Mouse (Mus musculus): ENCODE results near the gene Lfng. TPM values are rescaled to one million over a fixed set of nuclear protein-coding genes. Genes with fewer than 3 reads are reported as not detected.

Gene Lfng
- polyA plus RNA-seq, 1 experiment from 2014 or later, result 34.1 TPM

DNA sequence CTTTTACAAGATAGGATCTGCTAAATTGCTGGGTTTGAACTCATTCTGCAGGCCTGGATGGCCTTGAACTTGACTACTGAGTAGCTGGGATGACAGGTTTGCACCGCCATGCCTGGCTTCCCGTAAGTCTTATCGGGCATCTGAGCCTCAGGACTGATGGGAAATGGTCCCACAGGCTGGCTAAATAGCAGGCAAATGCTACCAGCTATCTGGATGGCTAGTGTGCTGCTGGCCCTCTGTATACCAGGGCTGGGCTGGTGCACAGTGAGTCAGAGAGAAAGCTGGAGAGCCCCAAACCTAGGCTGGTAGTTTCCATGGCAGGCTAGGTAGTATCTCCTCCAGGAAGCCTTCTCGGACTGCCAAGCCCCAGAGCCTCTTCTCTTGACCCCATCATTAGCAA is 38.3 kb downstream of the Lfng start:
- ATAC-seq (ENCODE audit: low FRiP score) (no peak), DNase-seq (ENCODE audit: low spot score) (no peak)
- 0 out of 2 replicates have a peak overlapping the region, but pooled peaks have one; percentile 0 for H3K4me2 ChIP-seq (replicated peaks; ENCODE audit: low read depth, low read length)
- H3K9ac ChIP-seq (ENCODE audit: low read depth, low read length), result no peak overlapping the region
- no peak overlapping the region for H3K27ac ChIP-seq (ENCODE audit: low read depth, low read length)
- H3K27me3 ChIP-seq (ENCODE audit: control insufficient read depth, insufficient read depth, low read length), result no peaks in the 10 kb centered on the region
- no peaks in the 10 kb centered on the region for H3K9me3 ChIP-seq (ENCODE audit: control insufficient read depth, low read length)
- H3K36me3 ChIP-seq (ENCODE audit: control insufficient read depth, insufficient read depth, low read length), result peaks cover 6% of the 10 kb centered on the region; the same call in 1 of the 2 replicates
- H3K4me1 ChIP-seq (replicated peaks; ENCODE audit: control insufficient read depth, insufficient read depth, low read length), result peaks cover 16% of the 10 kb centered on the region
- WGBS, result 96% methylated on average over 4 of the region's 4 CpGs
- H3K4me3 ChIP-seq (ENCODE audit: low read depth, low read length), result no peak overlapping the region

- Histone ChIP-seq H3K36me3 (ENCODE audit: control insufficient read depth, insufficient read depth, low read length) (peaks cover 6% of the 10 kb centered on the region; the same call in 1 of the 2 replicates), H3K27ac (ENCODE audit: low read depth, low read length) (no peak overlapping the region), H3K9ac (ENCODE audit: low read depth, low read length) (0 out of 2 replicates have a peak overlapping the region, but pooled peaks have one; percentile 24)
Measured at GRCm38 (mm10) chr5:140646171-140646570, 39.1 kb downstream of the Lfng start.

GRCm38 (mm10) chr5:140647031-140647760 is 40.1 kb downstream of the Lfng start:
- Histone ChIP-seq H3K27me3 (ENCODE audit: control insufficient read depth, insufficient read depth, low read length) (no peaks in the 10 kb centered on the region), H3K36me3 (ENCODE audit: control insufficient read depth, insufficient read depth, low read length) (peaks cover 6% of the 10 kb centered on the region; the same call in 1 of the 2 replicates), H3K27ac (ENCODE audit: low read depth, low read length) (no peak overlapping the region), H3K9ac (ENCODE audit: low read depth, low read length) (peak overlapping the region; percentile 100), H3K4me3 (ENCODE audit: low read depth, low read length) (peak overlapping the region; percentile 98), H3K4me1 (replicated peaks; ENCODE audit: control insufficient read depth, insufficient read depth, low read length) (peaks cover 14% of the 10 kb centered on the region), H3K9me3 (ENCODE audit: control insufficient read depth, low read length) (no peaks in the 10 kb centered on the region), H3K4me2 (replicated peaks; ENCODE audit: low read depth, low read length) (peak overlapping the region; percentile 82)
- 57% methylated on average over 13 of the region's 13 CpGs for WGBS
- ATAC-seq (ENCODE audit: low FRiP score) (no peak), DNase-seq (ENCODE audit: low spot score) (no peak)

More at GRCm38 (mm10) chr5:140646171-140646570, 39.1 kb downstream of the Lfng start:
- Histone ChIP-seq H3K4me1 (replicated peaks; ENCODE audit: control insufficient read depth, insufficient read depth, low read length) (peaks cover 16% of the 10 kb centered on the region), H3K4me2 (replicated peaks; ENCODE audit: low read depth, low read length) (peak overlapping the region; percentile 82), H3K9me3 (ENCODE audit: control insufficient read depth, low read length) (no peaks in the 10 kb centered on the region), H3K4me3 (ENCODE audit: low read depth, low read length) (peak overlapping the region; percentile 98), H3K27me3 (ENCODE audit: control insufficient read depth, insufficient read depth, low read length) (no peaks in the 10 kb centered on the region)
- DNase-seq (ENCODE audit: low spot score) (no peak), ATAC-seq (ENCODE audit: low FRiP score) (no peak)
- 94% methylated on average over 6 of the region's 6 CpGs for WGBS

DNA sequence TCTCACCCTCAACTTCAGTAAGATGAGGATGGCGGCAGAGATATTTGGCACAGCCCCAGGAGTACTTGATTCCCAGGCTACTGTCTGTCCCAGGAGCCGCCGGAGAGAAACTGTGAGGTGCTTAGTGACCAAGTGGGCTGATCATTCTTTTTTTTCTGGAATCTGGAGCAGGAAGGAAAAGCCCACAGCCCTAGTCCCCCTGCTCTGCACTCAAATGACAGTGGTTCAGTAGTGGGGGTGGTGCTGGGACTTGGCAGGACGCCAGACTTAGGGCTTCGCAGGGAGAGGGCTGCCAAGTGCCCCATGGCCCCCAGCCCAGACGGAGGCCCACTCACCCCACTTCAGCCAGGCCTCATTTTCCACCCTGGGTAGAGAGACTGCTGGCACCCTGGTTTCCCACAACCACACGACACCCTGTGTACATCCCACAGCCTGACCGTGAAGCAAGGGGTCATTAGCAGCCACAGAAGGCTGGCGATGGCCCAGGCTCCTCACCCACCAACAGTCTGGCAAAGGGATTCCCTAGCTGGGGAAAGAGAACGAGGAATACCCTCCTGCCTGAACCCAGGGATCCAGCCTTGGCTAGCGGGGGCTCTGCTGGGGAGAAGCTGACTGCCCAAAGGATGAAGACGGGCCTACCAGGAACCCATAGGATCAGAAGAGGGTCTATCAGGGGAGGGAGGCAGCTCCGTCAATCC is 40.9 kb downstream of the Lfng start:
- H3K9ac ChIP-seq (ENCODE audit: low read depth, low read length), result peak overlapping the region; percentile 100
- H3K4me1 ChIP-seq (replicated peaks; ENCODE audit: control insufficient read depth, insufficient read depth, low read length), result peaks cover 14% of the 10 kb centered on the region
- H3K4me3 ChIP-seq (ENCODE audit: low read depth, low read length), result peak overlapping the region; percentile 98
- H3K9me3 ChIP-seq (ENCODE audit: control insufficient read depth, low read length), result no peaks in the 10 kb centered on the region
- DNase-seq (ENCODE audit: low spot score) (peak; percentile 63), ATAC-seq (ENCODE audit: low FRiP score) (peak; percentile 30)
- WGBS, result 4% methylated on average over 13 of the region's 13 CpGs
- H3K27ac ChIP-seq (ENCODE audit: low read depth, low read length), result peak overlapping the region; percentile 87
- peak overlapping the region; percentile 82 for H3K4me2 ChIP-seq (replicated peaks; ENCODE audit: low read depth, low read length)
- H3K27me3 ChIP-seq (ENCODE audit: control insufficient read depth, insufficient read depth, low read length), result no peaks in the 10 kb centered on the region
- H3K36me3 ChIP-seq (ENCODE audit: control insufficient read depth, insufficient read depth, low read length), result peaks cover 6% of the 10 kb centered on the region; the same call in 1 of the 2 replicates

GRCm38 (mm10) chr5:140648519-140649100 is 41.5 kb downstream of the Lfng start, which contains the start of gene Ttyh3:
Gene Ttyh3 (minus strand): TSS chr5:140649031.
- peak within 1 kb of the TSS; percentile 100 for H3K9ac ChIP-seq (ENCODE audit: low read depth, low read length)
- WGBS, result 0% methylated on average over 35 of the region's 62 CpGs
- H3K27me3 ChIP-seq (ENCODE audit: control insufficient read depth, insufficient read depth, low read length), result no peaks in the 10 kb centered on the region
- peak within 1 kb of the TSS; percentile 82 for H3K4me2 ChIP-seq (replicated peaks; ENCODE audit: low read depth, low read length)
- peaks cover 6% of the 10 kb centered on the region; the same call in 1 of the 2 replicates for H3K36me3 ChIP-seq (ENCODE audit: control insufficient read depth, insufficient read depth, low read length)
- peaks cover 14% of the 10 kb centered on the region for H3K4me1 ChIP-seq (replicated peaks; ENCODE audit: control insufficient read depth, insufficient read depth, low read length)
- peak within 1 kb of the TSS; percentile 87 for H3K27ac ChIP-seq (ENCODE audit: low read depth, low read length)
- H3K9me3 ChIP-seq (ENCODE audit: control insufficient read depth, low read length), result no peaks in the 10 kb centered on the region
- DNase-seq (ENCODE audit: low spot score) (no peak), ATAC-seq (ENCODE audit: low FRiP score) (no peak)
- peak within 1 kb of the TSS; percentile 98 for H3K4me3 ChIP-seq (ENCODE audit: low read depth, low read length)

DNA sequence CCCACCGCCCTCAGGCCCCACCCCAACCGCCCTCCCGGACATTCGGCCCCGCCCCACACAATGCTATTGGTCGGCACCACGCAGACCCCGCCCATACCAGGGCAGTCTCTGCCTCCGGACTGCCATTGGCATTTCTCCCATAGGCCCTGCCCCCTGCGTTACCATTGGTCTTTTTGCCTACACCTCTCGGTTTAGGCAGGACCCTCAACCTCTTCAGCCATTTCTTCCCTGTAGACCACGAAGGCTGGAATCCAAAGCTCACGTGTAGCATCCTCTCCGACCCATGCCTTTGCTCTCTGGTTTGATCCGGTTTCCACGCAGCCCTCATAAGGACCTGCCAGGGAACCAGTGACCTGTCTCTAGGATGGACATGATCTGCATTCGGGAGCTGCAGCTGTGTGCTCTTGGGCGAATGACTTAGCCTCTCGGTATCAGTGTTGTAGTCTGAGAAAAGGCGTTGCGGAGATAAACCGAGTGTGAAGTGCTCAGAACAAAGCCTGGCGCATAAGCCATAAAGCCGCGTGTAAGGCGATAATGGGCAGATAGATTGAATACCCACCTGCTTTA is 42.1 kb downstream of the Lfng start:
- peak overlapping the region; percentile 46 for H3K9ac ChIP-seq (ENCODE audit: low read depth, low read length)
- DNase-seq (ENCODE audit: low spot score), result peak; percentile 98
- peak overlapping the region; percentile 98 for H3K4me3 ChIP-seq (ENCODE audit: low read depth, low read length)
- peak overlapping the region; percentile 37 for H3K4me2 ChIP-seq (replicated peaks; ENCODE audit: low read depth, low read length)
- H3K9me3 ChIP-seq (ENCODE audit: control insufficient read depth, low read length), result no peaks in the 10 kb centered on the region
- H3K27ac ChIP-seq (ENCODE audit: low read depth, low read length), result peak overlapping the region; percentile 87
- peak; percentile 96 for ATAC-seq (ENCODE audit: low FRiP score)
- peaks cover 14% of the 10 kb centered on the region for H3K4me1 ChIP-seq (replicated peaks; ENCODE audit: control insufficient read depth, insufficient read depth, low read length)
- 3% methylated on average over 26 of the region's 26 CpGs for WGBS
- H3K36me3 ChIP-seq (ENCODE audit: control insufficient read depth, insufficient read depth, low read length), result peaks cover 6% of the 10 kb centered on the region; the same call in 1 of the 2 replicates
- no peaks in the 10 kb centered on the region for H3K27me3 ChIP-seq (ENCODE audit: control insufficient read depth, insufficient read depth, low read length)

DNA sequence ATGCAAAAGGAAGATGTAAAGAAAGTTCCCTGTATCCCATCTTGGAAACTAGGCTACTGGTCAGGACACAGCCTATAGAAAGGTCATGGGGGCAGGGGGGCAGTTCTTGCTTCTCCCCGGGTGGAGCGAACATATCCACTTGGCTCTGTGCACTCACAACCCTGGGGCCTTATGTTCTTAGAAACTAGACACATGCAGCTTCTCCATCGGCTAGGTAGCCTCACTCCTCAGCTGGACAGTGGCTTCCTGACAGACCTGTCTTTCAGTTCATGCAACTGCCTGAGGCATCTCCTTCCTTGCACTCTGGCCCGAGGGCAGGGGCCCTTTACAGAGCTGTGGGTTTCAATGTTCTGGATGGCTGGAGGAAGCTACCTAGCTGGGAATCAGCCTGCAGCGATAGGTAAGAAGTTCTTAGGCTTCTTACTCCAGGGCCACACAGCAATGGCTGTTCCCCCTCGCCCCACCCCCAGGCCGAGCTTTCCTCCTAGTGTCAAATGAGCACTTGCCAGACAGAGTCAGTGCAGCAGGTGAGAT is 42.8 kb downstream of the Lfng start:
- Histone ChIP-seq H3K4me2 (replicated peaks; ENCODE audit: low read depth, low read length) (peak overlapping the region; percentile 37), H3K4me1 (replicated peaks; ENCODE audit: control insufficient read depth, insufficient read depth, low read length) (peaks cover 14% of the 10 kb centered on the region), H3K27me3 (ENCODE audit: control insufficient read depth, insufficient read depth, low read length) (no peaks in the 10 kb centered on the region), H3K9ac (ENCODE audit: low read depth, low read length) (no peak overlapping the region; the same call in 1 of the 2 replicates), H3K36me3 (ENCODE audit: control insufficient read depth, insufficient read depth, low read length) (peaks cover 6% of the 10 kb centered on the region; the same call in 1 of the 2 replicates), H3K9me3 (ENCODE audit: control insufficient read depth, low read length) (no peaks in the 10 kb centered on the region), H3K4me3 (ENCODE audit: low read depth, low read length) (peak overlapping the region; percentile 98; the same call in 1 of the 2 replicates), H3K27ac (ENCODE audit: low read depth, low read length) (no peak overlapping the region)
- WGBS, result 69% methylated on average over 7 of the region's 7 CpGs
- DNase-seq (ENCODE audit: low spot score) (no peak), ATAC-seq (ENCODE audit: low FRiP score) (no peak)

DNA sequence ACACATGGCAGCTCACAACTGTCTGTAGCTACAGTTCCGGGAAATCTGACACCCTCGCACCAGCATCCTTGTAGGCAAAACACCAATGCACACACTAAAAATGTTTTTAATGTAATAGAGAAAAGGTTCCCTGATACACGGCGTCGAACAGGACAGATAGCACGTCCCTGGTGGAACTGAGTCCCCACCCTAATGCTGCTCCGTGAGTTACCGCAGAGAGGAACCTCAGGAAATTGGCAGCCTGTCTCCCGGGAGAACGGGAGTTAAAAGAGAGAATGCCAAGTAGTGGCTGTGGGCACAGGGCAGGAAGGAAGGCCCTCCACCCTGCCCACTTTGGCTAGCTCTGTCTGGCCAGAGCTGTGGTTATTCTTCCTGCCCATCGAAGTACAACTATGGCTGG is 44.1 kb downstream of the Lfng start:
- WGBS, result 89% methylated on average over 11 of the region's 11 CpGs
- Histone ChIP-seq H3K9me3 (ENCODE audit: control insufficient read depth, low read length) (no peaks in the 10 kb centered on the region), H3K4me3 (ENCODE audit: low read depth, low read length) (no peak overlapping the region), H3K36me3 (ENCODE audit: control insufficient read depth, insufficient read depth, low read length) (no peaks in the 10 kb centered on the region; the same call in 1 of the 2 replicates), H3K4me1 (replicated peaks; ENCODE audit: control insufficient read depth, insufficient read depth, low read length) (peaks cover 11% of the 10 kb centered on the region), H3K27me3 (ENCODE audit: control insufficient read depth, insufficient read depth, low read length) (no peaks in the 10 kb centered on the region), H3K4me2 (replicated peaks; ENCODE audit: low read depth, low read length) (no peak overlapping the region), H3K9ac (ENCODE audit: low read depth, low read length) (no peak overlapping the region), H3K27ac (ENCODE audit: low read depth, low read length) (no peak overlapping the region)
- ATAC-seq (ENCODE audit: low FRiP score) (no peak), DNase-seq (ENCODE audit: low spot score) (no peak)
